Mouse (Mus musculus) urinary bladder, postnatal 4 days (tissue): ENCODE data around the gene Zfp385c.
"Not testable (repeated sequence)": the region's sequence is repeated elsewhere in the genome, so short reads cannot be mapped to it uniquely, and the experiment has no call there.

Experiments
- DNase-seq, 2 experiments: peaks; one replicate each; pipeline ENCODE4 v3.0.0; 2021 to 2022; ENCODE audit warnings: low spot score in 2 of 2

The Zfp385c gene

GRCm38 (mm10) chr11:100598074-100598473 is 94.2 kb downstream of the Zfp385c start:
- no peak for DNase-seq

GRCm38 (mm10) chr11:100595533-100595932 is 96.7 kb downstream of the Zfp385c start:
- no peak for DNase-seq

- DNase-seq, result no peak
Observed at GRCm38 (mm10) chr11:100594608-100595007, 97.6 kb downstream of the Zfp385c start.

- DNase-seq, result no peak
Observed at GRCm38 (mm10) chr11:100592346-100593046, 99.8 kb downstream of the Zfp385c start.

- DNase-seq, result no peak
Observed at GRCm38 (mm10) chr11:100588462-100588861, 103.8 kb downstream of the Zfp385c start.

- no peak for DNase-seq
Observed at GRCm38 (mm10) chr11:100585148-100585547, 107.1 kb downstream of the Zfp385c start.

- no peak for DNase-seq
Observed at GRCm38 (mm10) chr11:100584561-100584961, 107.7 kb downstream of the Zfp385c start.

GRCm38 (mm10) chr11:100582836-100583235 is 109.4 kb downstream of the Zfp385c start:
- no peak for DNase-seq

GRCm38 (mm10) chr11:100582413-100582812 is 109.8 kb downstream of the Zfp385c start:
- not testable (repeated sequence) for DNase-seq

GRCm38 (mm10) chr11:100581756-100582155 is 110.5 kb downstream of the Zfp385c start:
- no peak for DNase-seq

GRCm38 (mm10) chr11:100580275-100580674 is 112.0 kb downstream of the Zfp385c start:
- no peak for DNase-seq

GRCm38 (mm10) chr11:100579116-100579799 is 113.0 kb downstream of the Zfp385c start:
- DNase-seq, result no peak

GRCm38 (mm10) chr11:100577852-100578599 is 114.2 kb downstream of the Zfp385c start:
- no peak for DNase-seq
